Mouse (Mus musculus): ENCODE results near the gene Slc39a5. TPM values are rescaled to one million over a fixed set of nuclear protein-coding genes. Genes with fewer than 3 reads are reported as not detected.
A peak's percentile ranks its signal among the peaks of the same experiment; 100 is the strongest.

Gene Slc39a5
- total RNA-seq (2012; rRNA removed): not detected in 2 replicates
- polyA plus RNA-seq (2012; ENCODE audit: insufficient read depth in 1 of 2, insufficient read length in 2 of 2, low read depth in 1 of 2, low replicate concordance in 2 of 2, missing spikeins in 1 of 2): not detected

- no peak for TF ChIP-seq CHD1 (IDR thresholded peaks at IDR 0.05; ENCODE audit: low read depth, low read length)
- no peak within 1 kb of the TSS for H3K27ac ChIP-seq (ENCODE audit: control insufficient read depth, low read depth, low read length)
- H3K36me3 ChIP-seq (ENCODE audit: control insufficient read depth in 1 of 2, insufficient read depth in 2 of 2, low read length in 2 of 2): no peaks in the 10 kb centered on the region
- H3K9me3 ChIP-seq (replicated peaks; ENCODE audit: insufficient read depth, low read length): no peaks in the 10 kb centered on the region
- no peaks in the 10 kb centered on the region for H3K4me1 ChIP-seq (ENCODE audit: control insufficient read depth in 1 of 2, insufficient read depth in 2 of 2, low read length in 2 of 2)
- no peaks in the 10 kb centered on the region for H3K79me2 ChIP-seq (ENCODE audit: control insufficient read depth, insufficient read depth, low read length, poor library complexity)
- H3K4me3 ChIP-seq (ENCODE audit: control insufficient read depth in 1 of 2, insufficient read depth in 1 of 2, low read depth in 2 of 2, low read length in 2 of 2): no peak within 1 kb of the TSS
- H3K27me3 ChIP-seq (ENCODE audit: control insufficient read depth in 1 of 2, insufficient read depth in 2 of 2, low read length in 2 of 2): no peaks in the 10 kb centered on the region
- no peak within 1 kb of the TSS for H3K9ac ChIP-seq (ENCODE audit: control insufficient read depth, low read depth, low read length, poor library complexity, severe bottlenecking)
- no peak for DNase-seq (ENCODE audit: low read depth, low spot score)
Observed at GRCm38 (mm10) chr10:128401056-128401455, at the start of gene Slc39a5. Gene Slc39a5, minus strand, starts transcription at chr10:128401229.

- no peak overlapping the region for H3K4me3 ChIP-seq (ENCODE audit: control insufficient read depth in 1 of 2, insufficient read depth in 1 of 2, low read depth in 2 of 2, low read length in 2 of 2)
- TF ChIP-seq POLR2AphosphoS2 (IDR thresholded peaks at IDR 0.05; ENCODE audit: low read length) (no peak), RCOR1 (IDR thresholded peaks at IDR 0.05; ENCODE audit: low read depth, low read length) (peak; percentile 78), ELF1 (IDR thresholded peaks at IDR 0.05; ENCODE audit: low read depth, low read length) (0 out of 2 replicates have a peak, but pooled peaks have one; percentile 15), GATA1 (IDR thresholded peaks at IDR 0.05; ENCODE audit: low read depth, low read length) (0 out of 2 replicates have a peak, but pooled peaks have one; percentile 35)
- H3K9ac ChIP-seq (ENCODE audit: control insufficient read depth, low read depth, low read length, poor library complexity, severe bottlenecking): no peak overlapping the region
- no peaks in the 10 kb centered on the region for H3K79me2 ChIP-seq (ENCODE audit: control insufficient read depth, insufficient read depth, low read length, poor library complexity)
- H3K9me3 ChIP-seq (replicated peaks; ENCODE audit: insufficient read depth, low read length): no peaks in the 10 kb centered on the region
- H3K27me3 ChIP-seq (ENCODE audit: control insufficient read depth in 1 of 2, insufficient read depth in 2 of 2, low read length in 2 of 2): no peaks in the 10 kb centered on the region
- peak; percentile 42 for DNase-seq (ENCODE audit: low read depth, low spot score)
- H3K36me3 ChIP-seq (ENCODE audit: control insufficient read depth in 1 of 2, insufficient read depth in 2 of 2, low read length in 2 of 2): peaks cover 0 to 11% of the 10 kb centered on the region in 2 experiments; a peak in 2 of 4 replicates
- H3K4me1 ChIP-seq (ENCODE audit: control insufficient read depth in 1 of 2, insufficient read depth in 2 of 2, low read length in 2 of 2): peaks cover 5 to 14% of the 10 kb centered on the region in 2 experiments
- H3K27ac ChIP-seq (ENCODE audit: control insufficient read depth, low read depth, low read length): no peak overlapping the region
Observed at GRCm38 (mm10) chr10:128445407-128445806, 44.4 kb upstream of the Slc39a5 start.

GRCm38 (mm10) chr10:128444354-128444753 lies 43.3 kb upstream of the Slc39a5 start:
- H3K9ac ChIP-seq (ENCODE audit: control insufficient read depth, low read depth, low read length, poor library complexity, severe bottlenecking): no peak overlapping the region
- no peaks in the 10 kb centered on the region for H3K27me3 ChIP-seq (ENCODE audit: control insufficient read depth in 1 of 2, insufficient read depth in 2 of 2, low read length in 2 of 2)
- no peak overlapping the region for H3K4me3 ChIP-seq (ENCODE audit: control insufficient read depth in 1 of 2, insufficient read depth in 1 of 2, low read depth in 2 of 2, low read length in 2 of 2)
- H3K36me3 ChIP-seq (ENCODE audit: control insufficient read depth in 1 of 2, insufficient read depth in 2 of 2, low read length in 2 of 2): peaks cover 0 to 11% of the 10 kb centered on the region in 2 experiments; a peak in 3 of 4 replicates
- no peak overlapping the region for H3K27ac ChIP-seq (ENCODE audit: control insufficient read depth, low read depth, low read length)
- no peak for DNase-seq (ENCODE audit: low read depth, low spot score)
- H3K9me3 ChIP-seq (replicated peaks; ENCODE audit: insufficient read depth, low read length): no peaks in the 10 kb centered on the region
- no peak for TF ChIP-seq USF1 (IDR thresholded peaks at IDR 0.05; ENCODE audit: low read depth, low read length)
- TF ChIP-seq SIN3A (IDR thresholded peaks at IDR 0.05; ENCODE audit: low read length): no peak
- TF ChIP-seq MYB (IDR thresholded peaks at IDR 0.05; ENCODE audit: low read depth, low read length): no peak
- TF ChIP-seq MAX (IDR thresholded peaks at IDR 0.05; ENCODE audit: low read length): no peak
- TF ChIP-seq ZNF384 (IDR thresholded peaks at IDR 0.05; ENCODE audit: low read depth, low read length): no peak
- no peak for TF ChIP-seq SMC3 (IDR thresholded peaks at IDR 0.05; ENCODE audit: low read depth, low read length)
- TF ChIP-seq USF2 (IDR thresholded peaks at IDR 0.05; ENCODE audit: borderline replicate concordance in 1 of 2, insufficient read depth in 1 of 2, low read depth in 1 of 2, low read length in 2 of 2): no peak
- no peak for TF ChIP-seq CHD2 (IDR thresholded peaks at IDR 0.05; ENCODE audit: low read length)
- no peaks in the 10 kb centered on the region for H3K79me2 ChIP-seq (ENCODE audit: control insufficient read depth, insufficient read depth, low read length, poor library complexity)
- H3K4me1 ChIP-seq (ENCODE audit: control insufficient read depth in 1 of 2, insufficient read depth in 2 of 2, low read length in 2 of 2): peaks cover 5 to 14% of the 10 kb centered on the region in 2 experiments
